Mouse (Mus musculus): ENCODE measurements around the gene Nipa2.

- TF ChIP-seq CTCF (conservative IDR thresholded peaks at IDR 0.05; ENCODE audit: low read length) = no peak
- TF ChIP-seq POU5F1 (IDR thresholded peaks at IDR 0.05; ENCODE audit: borderline replicate concordance, low read length) = no peak
- TF ChIP-seq NANOG (IDR thresholded peaks at IDR 0.05; ENCODE audit: borderline replicate concordance, low read length) = no peak
These were observed 19.2 kb upstream of the Nipa2 start for GRCm38 (mm10) chr7:55981511-55981910.
